In the genomic region with DNA sequence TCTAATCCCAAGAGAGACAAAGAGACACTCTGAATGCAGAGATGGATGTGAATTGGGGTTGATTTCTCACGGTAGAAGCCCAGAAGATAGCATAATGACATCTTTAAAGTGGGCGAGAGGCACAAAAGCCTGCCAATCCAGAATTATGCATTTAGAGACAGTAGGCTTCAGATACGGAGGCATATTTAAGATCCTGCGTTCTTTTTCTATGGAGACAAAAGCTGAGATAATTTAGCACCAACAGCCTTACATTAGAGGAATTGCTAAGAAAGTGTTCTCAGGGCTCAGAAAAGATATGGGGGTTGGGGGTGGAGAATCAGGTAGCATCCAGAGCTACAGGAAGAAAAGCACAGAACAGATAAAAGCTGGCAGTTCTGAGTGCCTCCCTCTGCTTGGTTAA, we compare ENCODE assay signal across 24 mouse cellular contexts.
DNase-seq lines count a peak whose midpoint lies in the region; ATAC-seq and TF ChIP-seq lines count a peak whose summit lies in the region.
"Had no signal": no experiment of that assay in that cellular context is flagged by ENCODE, and none has a peak within 500 bp of the region (broad histone marks: within the 10 kb centered on the region; RNA-seq: fewer than 3 reads in every experiment).

No protein-coding gene starts in this region.

- no peak for TF ChIP-seq POLR2A in brain, embryonic 14.5 days (IDR thresholded peaks at IDR 0.05; ENCODE audit: borderline replicate concordance, extremely low read depth, insufficient read depth, insufficient read length, poor library complexity, severe bottlenecking)

- DNase-seq in frontal cortex, postnatal 25 days (ENCODE audit: low spot score in 2 of 2), result no peak
- DNase-seq in left cerebral cortex, adult 11 months (ENCODE audit: low spot score), result peak; percentile 32
- DNase-seq in left cerebral cortex, adult 18-20 months (ENCODE audit: low spot score in 2 of 2), result no peak
- DNase-seq in brain, adult 2 months (ENCODE audit: low read depth, low spot score), result peak; percentile 67
- DNase-seq in brain, embryonic 14.5 days (ENCODE audit: low read depth), result peak; percentile 44
- DNase-seq in thymus, postnatal 14 days, result no peak
- DNase-seq: adrenal gland, postnatal 25 days; B cell, adult 2 months; cerebellum, adult 8-10 months; cerebellum, postnatal 25 days; gastrocnemius, postnatal 25 days; heart, adult 11 months; heart, postnatal 36 days; kidney, adult 2 months; kidney, postnatal 36 days; lung, adult 2 months; lung, postnatal 10 days; right cerebral cortex, postnatal 4 days; thymus, adult 2 months; thymus, postnatal 4 days had no signal

- no peak for TF ChIP-seq CTCF in brain, embryonic 14.5 days (IDR thresholded peaks at IDR 0.05; ENCODE audit: borderline replicate concordance, extremely low read depth, insufficient read depth, insufficient read length)

- peak; percentile 77 for ATAC-seq in frontal cortex, adult (ENCODE audit: low TSS enrichment)
- ATAC-seq: hindbrain, postnatal 0 days; intestine, embryonic 15.5 days; midbrain, embryonic 15.5 days had no signal

Comparison
In these comparisons a context has a peak if more than half of its experiments do, and no peak if none do; other contexts are left out.
1. DNase-seq: peak in left cerebral cortex, adult 11 months (single experiment), brain, adult 2 months (single experiment) and brain, embryonic 14.5 days (single experiment); none in frontal cortex, postnatal 25 days (0 of 2), left cerebral cortex, adult 18-20 months (0 of 2) and thymus, postnatal 14 days (single experiment).